Mouse (Mus musculus) forebrain, embryonic 14.5 days (tissue): ENCODE results near the gene Psmc3. TPM values are rescaled to one million over a fixed set of nuclear protein-coding genes. Genes with fewer than 3 reads are reported as not detected.

ENCODE experiments used
- ATAC-seq: fragments of 200-750 bp; cut with Nextera tagmentation; 2 replicates; pipeline ENCODE4 v1.8.0; 2017; ENCODE audit warnings: mild to moderate bottlenecking, moderate library complexity
- DNase-seq: peaks from one replicate; pipeline ENCODE4 v3.0.0-alpha.2; 2015; ENCODE audit warnings: low spot score
- H3K27ac ChIP-seq: fragments of 300-500 bp; sonication (generic); 2 replicates; pipeline ENCODE4 v1.5.1; 2014; ENCODE audit warnings: low read depth, mild to moderate bottlenecking, control low read depth, low read length, moderate library complexity
- H3K27me3 ChIP-seq: fragments of 300-500 bp; sonication (generic); replicated peaks from 2 replicates; pipeline ENCODE4 v1.6.1; 2014; ENCODE audit warnings: low read length, control low read depth, mixed read lengths; ENCODE audit not compliant: control insufficient read depth, insufficient read depth
- H3K36me3 ChIP-seq: fragments of 300-500 bp; sonication (generic); 2 replicates; pipeline ENCODE4 v1.6.1; 2014; ENCODE audit warnings: low read length, control low read depth; ENCODE audit not compliant: control insufficient read depth, insufficient read depth
- H3K4me1 ChIP-seq: fragments of 300-500 bp; sonication (generic); 2 replicates; pipeline ENCODE4 v1.6.1; 2014; ENCODE audit warnings: antibody characterized with exemption, low read length, control low read depth; ENCODE audit not compliant: control insufficient read depth, insufficient read depth
- H3K4me2 ChIP-seq: fragments of 300-500 bp; sonication (generic); 2 replicates; pipeline ENCODE4 v1.6.1; 2014; ENCODE audit warnings: mild to moderate bottlenecking, control low read depth, low read length
- H3K4me3 ChIP-seq: fragments of 300-500 bp; sonication (generic); 2 replicates; pipeline ENCODE4 v1.5.1; 2014; ENCODE audit warnings: low read depth, low read length, control low read depth
- H3K9ac ChIP-seq: fragments of 300-500 bp; sonication (generic); 2 replicates; pipeline ENCODE4 v1.6.1; 2014; ENCODE audit warnings: mild to moderate bottlenecking, low read length, control low read depth, moderate library complexity
- H3K9me3 ChIP-seq: fragments of 300-500 bp; sonication (generic); replicated peaks from 2 replicates; pipeline ENCODE4 v1.6.1; 2016; ENCODE audit warnings: low read length, control low read depth, mixed read lengths; ENCODE audit not compliant: control insufficient read depth
- WGBS: fragments of 180-500 bp; shearing (Covaris S2); extraction: QIAGEN DNeasy Blood & Tissue Kit; methylation state at CpG from one replicate; pipeline ENCODE4 v1.1.7; 2014; 5-methylcytosine and 5-hydroxymethylcytosine counted together
- polyA plus RNA-seq: library from polyadenylated mRNA; unstranded; fragments of >200 nt; fragmentation: Nextera tagmentation; extraction: Ambion mirVana; gene quantifications from 2 replicates; pipeline ENCODE4 v1.2.1, GENCODE M21; 2014

The Psmc3 gene
- polyA plus RNA-seq, 1 experiment from 2014 or later = 298 TPM

DNA sequence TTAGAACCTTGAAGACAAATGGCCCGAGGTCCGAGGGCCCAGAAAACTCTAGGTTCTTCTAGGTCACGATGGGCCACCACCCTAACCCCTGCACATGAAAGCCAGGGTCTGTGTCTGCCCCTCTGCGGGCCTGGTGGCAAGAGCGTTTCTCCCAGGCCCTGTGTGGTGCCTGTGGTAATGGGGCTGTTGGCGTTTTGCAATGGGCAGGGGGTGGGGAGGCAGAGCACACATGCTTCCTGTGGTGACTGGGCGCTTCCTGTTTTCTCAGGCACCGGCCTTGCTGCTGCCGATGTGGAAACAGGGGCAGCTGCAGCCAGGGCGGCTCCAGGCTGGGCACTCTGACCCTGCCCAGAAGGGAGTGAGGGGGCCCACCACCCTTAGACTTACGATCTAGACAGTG lies 29.0 kb downstream of the Psmc3 start:
- ATAC-seq (no peak), DNase-seq (no peak)
- Histone ChIP-seq H3K4me2 (no peak overlapping the region), H3K27me3 (no peaks in the 10 kb centered on the region), H3K9me3 (no peaks in the 10 kb centered on the region), H3K4me3 (no peak overlapping the region), H3K9ac (no peak overlapping the region), H3K4me1 (0 out of 2 replicates have a peak, but pooled peaks cover 3% of the 10 kb centered on the region), H3K27ac (no peak overlapping the region), H3K36me3 (no peaks in the 10 kb centered on the region)
- 77% methylated on average over 11 of the region's 11 CpGs for WGBS

- Histone ChIP-seq H3K4me3 (no peak overlapping the region), H3K4me1 (0 out of 2 replicates have a peak, but pooled peaks cover 3% of the 10 kb centered on the region), H3K36me3 (no peaks in the 10 kb centered on the region), H3K9me3 (no peaks in the 10 kb centered on the region), H3K27me3 (no peaks in the 10 kb centered on the region), H3K4me2 (no peak overlapping the region), H3K9ac (no peak overlapping the region), H3K27ac (no peak overlapping the region)
- WGBS = 52% methylated on average over 1 of the region's 1 CpGs
- DNase-seq (no peak), ATAC-seq (no peak)
These were observed 29.6 kb downstream of the Psmc3 start for GRCm38 (mm10) chr2:91083366-91083940.

DNA sequence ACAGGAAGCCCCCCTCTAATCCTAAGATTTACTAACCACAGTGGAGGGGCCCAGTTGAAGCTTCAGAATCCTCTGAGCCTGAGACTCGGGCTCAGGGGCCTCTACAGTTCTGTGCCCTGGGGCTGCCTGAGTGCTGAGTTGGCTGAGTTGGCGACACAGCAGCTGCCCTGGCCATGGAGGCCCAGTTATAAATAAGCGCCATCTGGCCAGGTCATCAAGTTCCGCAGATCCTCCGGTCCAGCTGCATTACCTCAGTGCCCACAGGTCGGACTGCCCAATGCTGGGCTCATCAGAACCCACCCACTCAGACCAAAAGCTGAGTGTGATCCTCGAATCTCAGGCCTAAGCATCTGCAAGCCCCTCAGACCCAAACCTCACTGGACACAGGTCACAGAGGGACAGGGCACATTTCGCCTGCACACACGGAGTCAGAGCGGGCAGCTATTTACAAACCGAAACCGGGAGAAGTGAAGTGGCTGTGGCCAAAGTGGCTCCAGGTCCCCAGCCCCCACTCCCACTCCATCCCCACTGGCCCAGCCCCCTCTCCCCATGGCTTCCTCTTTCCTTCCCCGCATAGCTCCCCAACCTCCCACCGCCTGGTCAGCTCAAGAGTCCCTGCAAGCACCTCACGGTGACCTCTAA lies 30.5 kb downstream of the Psmc3 start:
- Histone ChIP-seq H3K4me2 (no peak overlapping the region), H3K9ac (no peak overlapping the region), H3K27ac (no peak overlapping the region), H3K27me3 (no peaks in the 10 kb centered on the region), H3K9me3 (no peaks in the 10 kb centered on the region), H3K36me3 (no peaks in the 10 kb centered on the region), H3K4me3 (no peak overlapping the region), H3K4me1 (no peaks in the 10 kb centered on the region)
- ATAC-seq (no peak), DNase-seq (no peak)
- WGBS = 82% methylated on average over 15 of the region's 15 CpGs

DNA sequence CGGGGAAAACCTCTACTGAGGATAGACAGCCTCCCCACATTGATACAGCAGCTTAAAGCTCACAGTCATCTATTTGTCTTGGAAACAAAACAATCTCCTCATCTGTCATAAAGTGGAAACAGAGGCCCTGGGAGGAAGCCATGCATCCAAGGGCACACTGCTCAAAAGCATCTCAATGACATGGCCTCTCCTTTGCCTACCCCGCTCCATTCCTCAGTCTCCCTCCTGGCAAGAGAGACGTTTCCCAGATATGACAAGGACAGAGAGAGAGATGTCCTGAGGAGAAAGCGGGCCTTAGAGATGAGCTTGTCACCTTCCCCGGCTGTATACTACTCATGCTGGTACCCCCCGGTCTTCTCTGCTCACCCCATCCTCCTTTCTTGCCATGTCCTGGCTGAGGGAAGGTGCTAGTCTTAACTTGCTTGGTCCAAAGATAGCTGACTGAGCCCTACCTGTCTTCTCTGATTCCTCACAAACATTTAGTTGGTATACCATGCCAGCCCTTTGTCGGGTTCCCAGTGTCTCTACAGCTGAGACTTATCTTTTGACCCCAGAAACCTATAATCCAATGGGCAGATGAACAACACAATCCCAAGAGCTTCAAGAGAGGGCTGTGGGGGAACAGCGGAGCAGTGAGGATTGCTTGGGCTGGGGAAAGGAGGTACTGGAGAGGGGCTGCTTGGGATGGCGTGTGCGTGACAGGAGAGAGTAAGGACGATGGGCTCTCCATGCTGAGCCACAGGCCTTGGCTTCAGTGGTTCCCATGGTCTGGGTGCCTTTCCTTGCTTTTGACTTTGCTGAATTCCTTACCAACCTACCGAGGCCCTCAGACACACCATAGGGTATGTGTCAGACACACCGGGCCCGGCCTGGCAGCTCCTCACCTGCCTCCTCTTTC lies 31.9 kb downstream of the Psmc3 start:
- Histone ChIP-seq H3K9me3 (no peaks in the 10 kb centered on the region), H3K4me1 (no peaks in the 10 kb centered on the region), H3K27ac (no peak overlapping the region), H3K9ac (no peak overlapping the region), H3K4me2 (no peak overlapping the region), H3K4me3 (no peak overlapping the region), H3K27me3 (no peaks in the 10 kb centered on the region), H3K36me3 (no peaks in the 10 kb centered on the region)
- no peak for ATAC-seq
- no peak for DNase-seq
- 87% methylated on average over 14 of the region's 14 CpGs for WGBS

DNA sequence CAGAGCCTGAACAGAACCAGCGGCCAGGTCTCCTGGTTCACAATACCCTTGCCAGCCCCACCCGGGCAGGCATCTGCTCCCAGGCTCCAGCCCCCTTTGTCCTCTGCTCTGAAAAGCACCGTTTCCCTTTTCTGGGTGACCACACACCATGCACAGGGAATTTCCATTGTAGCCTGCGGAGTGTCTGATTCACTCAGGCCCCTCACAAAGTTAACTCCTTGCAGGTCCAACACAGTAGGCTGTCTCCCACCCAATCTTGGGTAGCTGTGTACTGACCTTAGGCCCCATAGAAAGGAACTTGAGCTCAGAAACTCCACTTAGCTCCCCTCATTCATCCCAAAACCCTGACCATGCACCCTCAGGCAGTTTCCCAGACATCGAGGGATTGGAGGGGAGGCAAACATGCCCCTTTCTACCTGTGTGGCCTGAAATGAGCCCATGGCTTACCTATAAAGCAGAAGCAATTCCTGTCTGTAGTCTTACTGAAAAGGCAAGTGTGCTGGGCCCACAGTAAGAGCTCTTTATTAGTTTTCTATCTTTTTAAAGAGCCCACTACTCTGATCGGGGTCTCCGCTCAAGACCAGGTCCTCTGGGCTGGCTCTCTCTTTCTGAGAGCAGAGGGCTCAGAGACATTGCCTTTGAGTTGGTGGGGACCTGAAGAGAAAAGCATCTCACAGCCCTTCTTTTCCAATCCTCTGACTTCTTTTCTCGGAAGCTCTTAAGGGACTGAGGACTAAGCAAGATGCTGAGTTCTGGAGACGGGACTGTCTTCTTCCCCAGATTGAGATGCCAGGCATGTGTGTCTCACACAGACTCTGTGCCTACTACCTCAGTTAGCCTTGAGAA lies 32.8 kb downstream of the Psmc3 start:
- Histone ChIP-seq H3K36me3 (no peaks in the 10 kb centered on the region), H3K27me3 (no peaks in the 10 kb centered on the region), H3K4me2 (no peak overlapping the region), H3K9ac (no peak overlapping the region), H3K9me3 (no peaks in the 10 kb centered on the region), H3K27ac (no peak overlapping the region), H3K4me3 (no peak overlapping the region), H3K4me1 (no peaks in the 10 kb centered on the region)
- ATAC-seq (no peak), DNase-seq (no peak)
- 49% methylated on average over 9 of the region's 9 CpGs for WGBS

DNA sequence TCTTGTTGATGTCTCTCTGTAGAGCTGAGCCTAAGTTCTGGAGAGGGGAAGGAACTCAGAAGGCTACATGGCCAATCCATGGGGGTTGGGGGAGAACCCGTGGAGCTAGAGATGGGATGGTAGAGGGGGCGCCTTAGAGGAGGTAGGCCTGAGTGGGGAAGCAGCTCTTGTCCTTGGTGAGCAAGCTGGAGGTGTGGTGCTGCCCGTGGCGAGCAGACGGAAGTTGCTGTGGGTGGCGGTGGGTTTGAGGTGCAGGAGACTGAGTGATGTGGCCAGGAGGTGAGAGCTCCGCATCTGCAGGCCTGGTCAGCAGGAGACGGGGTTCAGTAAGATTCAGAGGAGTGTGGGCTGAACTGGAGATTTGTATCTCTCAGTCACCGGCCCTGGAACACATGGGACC lies 33.6 kb downstream of the Psmc3 start:
- no peak for DNase-seq
- H3K9ac ChIP-seq = no peak overlapping the region
- no peaks in the 10 kb centered on the region for H3K9me3 ChIP-seq
- no peaks in the 10 kb centered on the region for H3K4me1 ChIP-seq
- WGBS = 89% methylated on average over 9 of the region's 9 CpGs
- H3K36me3 ChIP-seq = no peaks in the 10 kb centered on the region
- no peaks in the 10 kb centered on the region for H3K27me3 ChIP-seq
- H3K4me3 ChIP-seq = no peak overlapping the region
- no peak overlapping the region for H3K4me2 ChIP-seq
- H3K27ac ChIP-seq = no peak overlapping the region
- ATAC-seq = no peak

DNA sequence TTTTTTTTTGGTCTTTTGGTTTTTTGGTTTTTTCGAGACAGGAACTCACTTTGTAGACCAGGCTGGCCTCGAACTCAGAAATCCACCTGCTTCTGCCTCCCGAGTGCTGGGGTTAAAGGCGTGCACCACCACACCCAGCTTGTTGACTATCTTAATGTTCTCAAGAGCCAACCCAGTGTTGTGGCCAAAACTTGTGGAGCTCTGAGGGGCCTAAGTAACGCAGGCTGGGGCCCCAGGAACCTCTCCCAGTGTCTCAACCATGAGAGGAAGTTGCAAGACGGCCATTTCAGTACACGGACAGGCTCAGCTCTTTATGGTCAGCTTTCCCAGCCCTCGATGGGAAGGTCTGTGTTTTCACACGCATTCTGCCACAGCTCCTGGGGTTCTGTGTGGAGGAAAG lies 35.2 kb downstream of the Psmc3 start:
- 80% methylated on average over 9 of the region's 9 CpGs for WGBS

DNA sequence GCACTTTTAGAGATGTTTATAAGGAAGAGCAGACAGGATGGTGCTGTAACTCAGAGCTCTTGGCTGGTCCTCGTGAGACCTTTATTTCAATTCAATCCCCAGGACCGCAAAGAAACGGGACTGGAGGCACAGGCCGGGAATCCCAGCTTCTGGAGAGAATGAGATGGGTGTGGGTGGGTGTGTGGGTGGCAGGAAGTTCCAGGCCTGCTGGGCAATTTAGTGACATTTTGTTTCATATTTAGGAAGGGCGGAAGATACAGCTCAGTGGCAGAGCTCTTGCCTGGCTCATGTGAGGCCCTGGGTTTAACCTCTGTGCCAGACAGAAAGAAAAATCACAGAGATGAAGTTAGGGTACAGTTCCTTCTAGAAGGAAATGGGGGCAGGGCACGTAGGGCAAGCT lies 36.4 kb downstream of the Psmc3 start:
- Histone ChIP-seq H3K4me3 (no peak overlapping the region), H3K9me3 (no peaks in the 10 kb centered on the region), H3K4me2 (no peak overlapping the region), H3K4me1 (no peaks in the 10 kb centered on the region), H3K27me3 (no peaks in the 10 kb centered on the region), H3K36me3 (no peaks in the 10 kb centered on the region), H3K27ac (no peak overlapping the region), H3K9ac (no peak overlapping the region)
- 83% methylated on average over 6 of the region's 6 CpGs for whole genome bisulfite sequencing
- no peak for DNase-seq
- no peak for ATAC-seq

More for the DNA sequence above, 35.2 kb downstream of the Psmc3 start:
- H3K27ac ChIP-seq = no peak overlapping the region
- DNase-seq (no peak), ATAC-seq (no peak)
- H3K4me3 ChIP-seq = no peak overlapping the region
- no peaks in the 10 kb centered on the region for H3K9me3 ChIP-seq
- no peaks in the 10 kb centered on the region for H3K36me3 ChIP-seq
- no peaks in the 10 kb centered on the region for H3K27me3 ChIP-seq
- H3K4me1 ChIP-seq = no peaks in the 10 kb centered on the region
- no peak overlapping the region for H3K9ac ChIP-seq
- H3K4me2 ChIP-seq = no peak overlapping the region
